Mouse (Mus musculus) embryonic facial prominence, embryonic 13.5 days (tissue): ENCODE measurements around the gene Strbp. TPM values are rescaled to one million over a fixed set of nuclear protein-coding genes. Genes with fewer than 3 reads are reported as not detected.

ENCODE experiments used
- ATAC-seq: fragments of 200-750 bp; cut with Nextera tagmentation; 2 replicates; pipeline ENCODE4 v1.8.0; 2017; ENCODE audit warnings: low read depth; ENCODE audit not compliant: insufficient number of reproducible peaks, insufficient read depth, low FRiP score, low TSS enrichment
- H3K27ac ChIP-seq: fragments of 300-500 bp; sonication (generic); 2 replicates; pipeline ENCODE4 v1.5.1; 2015; ENCODE audit warnings: moderate library complexity, mild to moderate bottlenecking, inconsistent platforms
- H3K27me3 ChIP-seq: fragments of 300-500 bp; sonication (generic); 2 replicates; pipeline ENCODE4 v1.6.1; 2015; ENCODE audit warnings: mild to moderate bottlenecking, inconsistent platforms
- H3K36me3 ChIP-seq: fragments of 300-500 bp; sonication (generic); 2 replicates; pipeline ENCODE4 v1.6.1; 2015; ENCODE audit warnings: mild to moderate bottlenecking, inconsistent platforms
- H3K4me1 ChIP-seq: fragments of 300-500 bp; sonication (generic); 2 replicates; pipeline ENCODE4 v1.6.1; 2015; ENCODE audit warnings: inconsistent platforms
- H3K4me2 ChIP-seq: fragments of 300-500 bp; sonication (generic); 2 replicates; pipeline ENCODE4 v1.6.1; 2015; ENCODE audit warnings: moderate library complexity, mild to moderate bottlenecking, inconsistent platforms
- H3K4me3 ChIP-seq: fragments of 300-500 bp; sonication (generic); 2 replicates; pipeline ENCODE4 v1.5.1; 2015; ENCODE audit warnings: mild to moderate bottlenecking, inconsistent platforms
- H3K9ac ChIP-seq: fragments of 300-500 bp; sonication (generic); 2 replicates; pipeline ENCODE4 v1.6.1; 2015; ENCODE audit warnings: mild to moderate bottlenecking, inconsistent platforms
- H3K9me3 ChIP-seq: fragments of 300-500 bp; sonication (generic); 2 replicates; pipeline ENCODE4 v1.6.1; 2016; ENCODE audit warnings: inconsistent platforms
- WGBS: fragments of 180-500 bp; shearing (Covaris S2); methylation state at CpG from one replicate; pipeline ENCODE4 v1.1.7; 2015; ENCODE audit warnings: mixed read lengths; 5-methylcytosine and 5-hydroxymethylcytosine counted together
- polyA plus RNA-seq: library from polyadenylated mRNA; unstranded; fragments of >200 nt; fragmentation: Nextera tagmentation; extraction: Ambion mirVana; gene quantifications from 2 replicates; pipeline ENCODE4 v1.2.1, GENCODE M21; 2015

Strbp gene
- polyA plus RNA-seq, 1 experiment from 2014 or later: 35.3 TPM

DNA sequence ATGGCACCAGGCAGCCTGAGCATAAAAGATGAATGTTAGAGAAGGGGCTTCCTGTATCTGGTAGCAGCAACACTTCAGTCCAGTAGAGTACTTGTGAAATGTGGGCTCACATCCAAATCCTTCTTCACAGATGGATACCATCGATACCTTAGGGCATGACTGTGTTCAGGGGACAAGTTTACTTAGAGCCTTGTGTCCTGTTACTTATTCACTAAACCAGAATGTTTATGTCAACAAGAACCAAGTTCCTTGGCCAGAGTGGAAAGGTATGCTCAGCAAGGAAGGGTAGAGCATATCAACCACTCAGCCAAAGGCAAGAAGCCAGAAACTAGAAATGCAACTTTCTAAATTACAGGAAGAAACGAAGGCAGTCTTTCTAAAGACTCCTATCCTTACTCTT, 133.0 kb downstream of the Strbp start:
- 84% methylated on average over 2 of the region's 2 CpGs for WGBS
- Histone ChIP-seq H3K36me3 (peaks cover 45% of the 10 kb centered on the region), H3K27me3 (no peaks in the 10 kb centered on the region), H3K4me3 (no peak overlapping the region), H3K27ac (no peak overlapping the region), H3K4me1 (no peaks in the 10 kb centered on the region), H3K9me3 (no peaks in the 10 kb centered on the region), H3K4me2 (no peak overlapping the region), H3K9ac (no peak overlapping the region)
- ATAC-seq: no peak

DNA sequence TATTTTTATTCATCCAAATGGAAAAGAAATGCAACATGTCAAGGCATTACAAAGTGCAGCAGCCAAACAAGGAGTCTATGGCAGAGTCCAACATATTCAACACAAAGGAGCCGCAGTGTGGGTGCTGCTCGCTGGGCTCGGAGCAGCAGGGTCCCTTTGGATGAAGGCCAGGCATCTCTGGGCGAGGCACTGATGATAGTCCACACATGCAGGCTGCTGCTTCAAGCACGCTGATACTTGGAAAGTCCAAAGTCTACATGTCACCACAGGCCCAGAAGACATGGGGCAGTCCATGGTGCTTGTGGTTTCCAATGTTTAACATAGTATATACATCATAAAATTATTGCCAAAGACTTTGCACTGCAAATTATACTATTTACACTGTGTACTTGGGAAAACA, 133.8 kb downstream of the Strbp start:
- Histone ChIP-seq H3K27ac (no peak overlapping the region), H3K4me3 (no peak overlapping the region), H3K27me3 (no peaks in the 10 kb centered on the region), H3K9ac (no peak overlapping the region), H3K4me1 (no peaks in the 10 kb centered on the region), H3K4me2 (no peak overlapping the region), H3K9me3 (no peaks in the 10 kb centered on the region), H3K36me3 (peaks cover 50% of the 10 kb centered on the region)
- ATAC-seq: no peak
- WGBS: 78% methylated on average over 5 of the region's 5 CpGs

DNA sequence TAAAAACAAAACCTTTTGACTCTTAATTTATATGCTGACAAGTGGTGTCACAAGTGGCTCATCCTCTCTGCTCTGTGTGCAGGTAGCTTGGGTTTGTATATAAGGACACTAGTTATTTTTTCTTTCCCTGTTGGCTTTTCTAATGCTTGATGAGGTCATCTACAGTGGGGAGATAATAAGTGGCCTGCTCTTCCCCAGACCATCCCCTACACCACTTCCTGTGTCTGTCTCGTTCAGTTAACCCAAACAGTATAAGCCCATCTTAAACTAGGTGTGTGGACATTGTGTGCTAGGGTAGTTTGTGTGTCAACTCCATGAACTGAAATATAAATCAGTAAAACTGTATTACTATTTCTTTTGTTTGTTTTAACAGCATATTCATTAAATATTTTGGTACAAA, 137.6 kb downstream of the Strbp start:
- H3K36me3 ChIP-seq: peaks cover 77% of the 10 kb centered on the region
- no peak overlapping the region for H3K4me2 ChIP-seq
- no peak overlapping the region for H3K4me3 ChIP-seq
- H3K9me3 ChIP-seq: no peaks in the 10 kb centered on the region
- ATAC-seq: no peak
- H3K4me1 ChIP-seq: no peaks in the 10 kb centered on the region
- H3K27ac ChIP-seq: no peak overlapping the region
- H3K27me3 ChIP-seq: no peaks in the 10 kb centered on the region
- H3K9ac ChIP-seq: no peak overlapping the region
- 84% methylated on average over 1 of the region's 1 CpGs for WGBS

DNA sequence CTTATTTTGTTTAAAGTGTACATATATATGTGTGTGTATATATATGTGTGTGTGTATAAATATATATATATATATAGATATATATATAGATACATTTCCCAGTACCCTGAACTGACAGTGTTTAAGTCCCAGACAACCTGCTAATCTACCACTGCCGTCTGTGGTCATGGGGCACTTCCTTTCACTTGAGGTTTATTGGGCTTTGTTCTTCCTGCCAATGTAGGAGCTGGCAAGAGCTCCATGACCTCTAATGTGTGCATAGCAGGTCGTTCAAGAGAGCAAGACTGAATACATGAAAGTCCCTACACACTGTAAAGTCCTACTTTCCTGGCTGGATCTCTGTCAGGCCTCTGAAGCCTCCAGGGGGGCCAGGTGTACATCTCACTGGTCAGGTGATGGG, 138.1 kb downstream of the Strbp start:
- H3K4me2 ChIP-seq: no peak overlapping the region
- no peaks in the 10 kb centered on the region for H3K27me3 ChIP-seq
- 78% methylated on average over 2 of the region's 2 CpGs for WGBS
- ATAC-seq: no peak
- no peak overlapping the region for H3K4me3 ChIP-seq
- H3K9ac ChIP-seq: no peak overlapping the region
- H3K36me3 ChIP-seq: peaks cover 81% of the 10 kb centered on the region
- no peaks in the 10 kb centered on the region for H3K9me3 ChIP-seq
- no peak overlapping the region for H3K27ac ChIP-seq
- H3K4me1 ChIP-seq: no peaks in the 10 kb centered on the region

DNA sequence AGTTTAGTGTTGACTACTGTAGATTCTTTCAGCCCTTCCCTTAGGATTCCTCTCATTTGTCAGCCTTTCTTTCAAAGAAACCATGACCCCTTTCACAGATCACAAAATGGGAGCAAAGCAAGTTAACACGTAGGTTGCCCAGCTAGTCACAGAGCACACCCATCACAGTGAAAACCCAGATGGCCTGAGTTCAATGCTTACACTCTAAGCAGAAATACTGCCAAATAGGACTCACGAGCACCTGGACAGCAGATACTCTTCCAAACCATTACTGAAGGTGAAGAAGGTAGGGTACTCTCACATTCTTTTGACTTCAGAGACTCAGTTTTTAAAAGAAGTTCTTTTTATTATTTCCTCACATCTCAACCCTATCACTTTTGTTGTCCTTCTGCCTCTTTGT, 147.3 kb downstream of the Strbp start:
- H3K36me3 ChIP-seq: peaks cover 93% of the 10 kb centered on the region
- ATAC-seq: no peak
- H3K4me2 ChIP-seq: no peak overlapping the region
- no peak overlapping the region for H3K4me3 ChIP-seq
- no peak overlapping the region for H3K9ac ChIP-seq
- H3K9me3 ChIP-seq: 0 out of 2 replicates have a peak, but pooled peaks cover 2% of the 10 kb centered on the region
- WGBS: 69% methylated on average over 2 of the region's 2 CpGs
- no peaks in the 10 kb centered on the region for H3K27me3 ChIP-seq
- no peak overlapping the region for H3K27ac ChIP-seq
- no peaks in the 10 kb centered on the region for H3K4me1 ChIP-seq

DNA sequence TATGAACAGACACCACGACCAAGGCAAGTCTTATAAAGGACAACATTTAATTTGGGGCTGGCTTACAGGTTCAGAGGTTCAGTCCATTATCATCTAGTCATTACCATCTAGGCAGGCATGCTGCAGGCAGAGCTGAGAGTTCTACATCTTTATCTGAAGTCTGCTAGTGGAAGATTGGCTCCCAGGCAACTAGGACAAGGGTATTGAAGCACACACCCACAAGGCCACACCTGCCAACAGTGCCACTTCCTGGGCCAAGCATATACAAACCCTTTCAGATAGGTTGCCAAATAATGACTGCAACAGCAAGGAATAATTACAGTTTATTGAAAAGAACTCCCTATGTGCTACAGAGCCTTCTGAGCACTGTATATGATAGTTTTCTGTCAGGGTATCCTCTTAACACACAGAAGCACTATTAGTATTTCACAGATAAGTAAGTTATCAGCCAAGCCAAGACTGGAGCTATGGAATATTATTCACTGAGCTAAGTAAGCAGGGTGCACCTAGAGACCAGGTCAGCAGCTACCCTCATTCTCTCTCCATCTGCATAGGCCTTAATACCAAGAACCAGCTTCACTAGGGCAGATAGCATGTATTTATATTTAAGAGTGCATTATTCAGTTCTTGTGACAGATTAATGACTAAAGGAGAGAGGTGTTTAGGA, 154.2 kb downstream of the Strbp start:
- ATAC-seq: no peak
- Histone ChIP-seq H3K4me2 (no peak overlapping the region), H3K36me3 (peaks cover 81% of the 10 kb centered on the region), H3K27me3 (no peaks in the 10 kb centered on the region), H3K4me3 (no peak overlapping the region), H3K27ac (no peak overlapping the region), H3K9ac (no peak overlapping the region), H3K4me1 (no peaks in the 10 kb centered on the region), H3K9me3 (0 out of 2 replicates have a peak, but pooled peaks cover 2% of the 10 kb centered on the region)
- 89% methylated on average over 1 of the region's 1 CpGs for WGBS

DNA sequence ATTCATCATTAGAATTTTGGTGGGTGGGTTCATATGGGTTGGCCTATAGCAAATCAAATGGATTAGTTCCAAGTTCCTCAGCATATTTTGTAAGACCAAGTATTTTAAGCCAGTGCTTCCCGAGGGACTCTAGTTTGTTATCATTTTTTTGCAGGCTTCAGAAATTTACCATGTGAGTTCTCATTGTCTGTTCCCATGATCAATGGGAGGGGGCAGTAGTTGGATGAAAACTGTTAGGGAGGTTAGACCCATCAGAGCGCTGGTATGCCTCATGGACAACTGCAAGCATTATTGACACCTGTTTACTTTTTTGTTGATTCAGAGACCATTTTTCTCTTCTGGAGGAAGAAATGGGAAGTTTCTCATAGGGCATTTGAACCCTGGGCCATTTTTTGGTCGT, 172.0 kb downstream of the Strbp start:
- H3K36me3 ChIP-seq: peaks cover 38% of the 10 kb centered on the region
- H3K9me3 ChIP-seq: no peaks in the 10 kb centered on the region
- no peak overlapping the region for H3K9ac ChIP-seq
- H3K4me1 ChIP-seq: no peaks in the 10 kb centered on the region
- no peak overlapping the region for H3K4me3 ChIP-seq
- no peak for ATAC-seq
- no peaks in the 10 kb centered on the region for H3K27me3 ChIP-seq
- H3K27ac ChIP-seq: no peak overlapping the region
- WGBS: 84% methylated on average over 3 of the region's 3 CpGs
- no peak overlapping the region for H3K4me2 ChIP-seq

DNA sequence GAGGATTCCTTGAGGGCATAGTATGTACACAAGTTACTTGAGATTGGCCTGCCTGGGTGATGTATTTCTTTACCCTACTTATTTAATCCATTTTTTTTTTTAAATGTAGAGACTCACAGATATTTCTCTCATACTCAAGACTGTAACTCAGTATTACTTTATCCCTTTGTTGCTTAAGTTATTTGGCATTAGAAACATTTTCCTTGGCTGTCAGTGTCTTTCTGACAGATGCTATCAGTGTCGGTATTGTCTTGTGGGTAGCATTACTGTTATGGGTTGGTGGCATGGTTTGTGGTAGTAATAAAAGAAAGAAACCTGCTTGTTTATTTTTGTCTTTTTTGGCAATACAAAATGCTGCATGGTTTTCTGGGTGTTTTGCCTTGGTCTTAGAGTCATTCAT, 172.9 kb downstream of the Strbp start:
- WGBS: 84% methylated on average over 1 of the region's 1 CpGs
- no peak overlapping the region for H3K9ac ChIP-seq
- H3K4me2 ChIP-seq: no peak overlapping the region
- no peak overlapping the region for H3K4me3 ChIP-seq
- no peaks in the 10 kb centered on the region for H3K4me1 ChIP-seq
- H3K36me3 ChIP-seq: peaks cover 31% of the 10 kb centered on the region
- H3K27ac ChIP-seq: no peak overlapping the region
- ATAC-seq: no peak
- no peaks in the 10 kb centered on the region for H3K27me3 ChIP-seq
- no peaks in the 10 kb centered on the region for H3K9me3 ChIP-seq

DNA sequence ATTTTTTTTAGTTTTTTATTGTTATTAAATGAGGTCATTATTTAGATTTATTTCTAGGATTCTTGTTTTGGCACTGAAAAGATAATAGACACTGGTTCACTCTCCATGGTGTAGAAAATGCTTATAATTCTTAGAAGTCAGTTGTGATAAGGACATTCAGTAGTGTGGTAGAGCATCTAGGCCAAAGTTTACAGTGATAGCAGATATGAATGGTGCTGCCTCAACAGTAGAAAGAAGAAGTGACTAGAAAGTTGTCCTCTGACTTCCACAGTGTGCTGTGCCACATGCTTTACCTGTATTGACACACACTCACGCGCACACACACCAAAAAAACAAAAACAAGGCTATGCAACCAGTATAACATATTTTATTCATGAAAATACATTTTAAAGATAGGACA, 174.3 kb downstream of the Strbp start:
- H3K36me3 ChIP-seq: peaks cover 18% of the 10 kb centered on the region
- 94% methylated on average over 2 of the region's 2 CpGs for WGBS
- H3K27ac ChIP-seq: no peak overlapping the region
- H3K9ac ChIP-seq: no peak overlapping the region
- no peaks in the 10 kb centered on the region for H3K27me3 ChIP-seq
- no peaks in the 10 kb centered on the region for H3K9me3 ChIP-seq
- no peaks in the 10 kb centered on the region for H3K4me1 ChIP-seq
- H3K4me3 ChIP-seq: no peak overlapping the region
- H3K4me2 ChIP-seq: no peak overlapping the region
- no peak for ATAC-seq

DNA sequence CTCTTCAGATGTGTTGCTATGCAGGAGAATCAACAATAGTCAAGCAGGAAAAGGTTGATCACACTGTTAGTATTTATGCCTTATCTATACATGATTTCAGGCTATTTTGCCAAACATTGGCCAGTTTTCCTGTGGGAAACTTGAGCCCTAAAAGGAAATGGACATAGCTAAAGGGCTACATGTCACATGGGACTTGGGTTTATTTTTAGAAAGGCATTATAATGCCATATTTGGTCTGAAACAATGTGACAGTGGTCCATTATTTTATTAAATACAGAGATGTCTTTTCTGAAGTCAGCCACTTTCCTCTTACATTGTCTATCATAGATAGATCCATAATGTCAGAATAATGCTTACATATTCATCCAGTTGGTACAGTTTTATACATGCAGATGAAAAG, 176.1 kb downstream of the Strbp start:
- H3K36me3 ChIP-seq: 0 out of 2 replicates have a peak, but pooled peaks cover 3% of the 10 kb centered on the region
- no peak overlapping the region for H3K4me3 ChIP-seq
- H3K27me3 ChIP-seq: no peaks in the 10 kb centered on the region
- no peak overlapping the region for H3K4me2 ChIP-seq
- no peaks in the 10 kb centered on the region for H3K4me1 ChIP-seq
- H3K27ac ChIP-seq: no peak overlapping the region
- ATAC-seq: no peak
- H3K9ac ChIP-seq: no peak overlapping the region
- no peaks in the 10 kb centered on the region for H3K9me3 ChIP-seq

DNA sequence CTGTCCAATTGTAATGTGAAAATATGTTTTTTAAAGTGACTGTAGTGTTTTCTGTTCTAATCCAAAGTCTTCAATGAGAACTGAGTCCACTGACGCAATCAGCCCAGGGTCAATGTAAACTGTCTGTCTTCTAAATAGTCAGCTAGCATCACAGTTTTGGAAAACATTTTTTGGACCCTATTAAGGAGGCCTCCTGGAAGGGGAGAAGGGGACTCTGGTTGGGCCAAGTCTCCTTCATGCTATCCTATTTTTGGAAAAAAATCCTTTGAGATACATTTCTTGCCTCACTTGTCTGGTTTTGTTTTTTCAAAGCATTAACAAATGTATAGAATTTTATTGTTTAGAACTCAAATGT, 184.4 kb downstream of the Strbp start:
- no peak for ATAC-seq

DNA sequence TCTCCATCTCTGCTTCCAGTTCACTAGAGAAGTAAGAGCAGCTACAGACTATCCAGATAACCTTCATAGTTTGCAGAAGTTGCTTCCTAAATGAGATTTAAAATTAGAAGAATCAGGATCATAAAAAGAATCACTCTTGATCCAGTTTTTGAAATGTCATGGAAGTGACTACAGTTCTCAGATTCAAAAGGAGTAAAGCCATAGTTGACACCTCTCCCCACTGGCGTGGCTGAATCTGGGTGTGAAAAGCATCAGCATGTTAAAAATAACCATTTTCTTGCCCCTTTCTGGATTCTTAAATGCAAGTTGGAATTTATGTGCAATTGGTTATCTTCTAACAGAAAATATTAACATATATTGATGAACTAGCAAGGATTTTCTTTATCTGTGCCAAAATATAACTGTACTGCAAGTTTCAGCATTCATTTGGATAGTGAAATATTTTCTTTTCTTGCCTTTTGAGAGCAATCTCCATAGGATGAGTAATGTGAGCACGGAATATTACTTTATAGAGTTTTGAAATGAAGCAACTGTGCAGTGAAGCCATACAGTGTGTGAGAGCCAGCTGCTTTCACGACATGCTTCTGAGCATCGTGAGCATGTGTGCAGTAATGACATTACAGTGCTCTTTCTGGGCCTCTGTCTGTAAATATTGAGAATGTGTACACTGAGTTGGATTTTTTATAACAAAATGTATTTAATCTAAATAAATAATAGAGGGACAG, 184.9 kb downstream of the Strbp start:
- Histone ChIP-seq H3K27me3 (no peaks in the 10 kb centered on the region), H3K36me3 (peaks cover 18% of the 10 kb centered on the region), H3K27ac (no peak overlapping the region), H3K4me3 (no peak overlapping the region), H3K4me2 (no peak overlapping the region), H3K4me1 (peaks cover 6% of the 10 kb centered on the region), H3K9me3 (no peaks in the 10 kb centered on the region), H3K9ac (no peak overlapping the region)
- ATAC-seq: no peak
- WGBS: 87% methylated on average over 4 of the region's 4 CpGs

More for the DNA sequence above, 184.4 kb downstream of the Strbp start:
- H3K4me1 ChIP-seq: peaks cover 6% of the 10 kb centered on the region
- no peak overlapping the region for H3K9ac ChIP-seq
- H3K27me3 ChIP-seq: no peaks in the 10 kb centered on the region
- H3K27ac ChIP-seq: no peak overlapping the region
- 87% methylated on average over 1 of the region's 1 CpGs for WGBS
- no peaks in the 10 kb centered on the region for H3K9me3 ChIP-seq
- peaks cover 18% of the 10 kb centered on the region for H3K36me3 ChIP-seq
- H3K4me2 ChIP-seq: no peak overlapping the region
- no peak overlapping the region for H3K4me3 ChIP-seq
